In genomic region chr8:84970135-84970790, GRCm38 (mm10) we compare ENCODE assay signal across 7 mouse cellular contexts. TPM values are rescaled to one million over a fixed set of nuclear protein-coding genes. Genes with fewer than 3 reads are reported as not detected.
DNase-seq lines count a peak whose midpoint lies in the region; ATAC-seq lines count a peak whose summit lies in the region.

No protein-coding gene starts in this region.

- peak overlapping the region; percentile 85 for H3K9ac ChIP-seq in lung, embryonic 16.5 days (ENCODE audit: low read length)
- peak overlapping the region; percentile 90 for H3K9ac ChIP-seq in embryonic facial prominence, embryonic 12.5 days
- H3K9ac ChIP-seq in hindbrain, embryonic 16.5 days (ENCODE audit: low read depth, low read length): peak overlapping the region; percentile 92
- peak overlapping the region; percentile 97 for H3K9ac ChIP-seq in midbrain, embryonic 14.5 days (replicated peaks; ENCODE audit: low read length)

- no peaks in the 10 kb centered on the region for H3K9me3 ChIP-seq in lung, embryonic 16.5 days (ENCODE audit: control insufficient read depth, low read length)
- H3K9me3 ChIP-seq in embryonic facial prominence, embryonic 12.5 days: no peaks in the 10 kb centered on the region
- no peaks in the 10 kb centered on the region for H3K9me3 ChIP-seq in hindbrain, embryonic 16.5 days (ENCODE audit: control insufficient read depth, low read length)
- no peaks in the 10 kb centered on the region for H3K9me3 ChIP-seq in midbrain, embryonic 14.5 days (ENCODE audit: control insufficient read depth, low read length)

- peak overlapping the region; percentile 89 for H3K27ac ChIP-seq in lung, embryonic 16.5 days (ENCODE audit: low read length)
- H3K27ac ChIP-seq in embryonic facial prominence, embryonic 12.5 days: peak overlapping the region; percentile 85
- peak overlapping the region; percentile 92 for H3K27ac ChIP-seq in hindbrain, embryonic 16.5 days (ENCODE audit: low read depth, low read length)
- H3K27ac ChIP-seq in midbrain, embryonic 14.5 days (replicated peaks; ENCODE audit: low read depth, low read length): peak overlapping the region; percentile 86

- DNase-seq in lung, postnatal 36 days: no peak
- no peak for DNase-seq in midbrain, embryonic 14.5 days
- no peak for DNase-seq in left cerebral cortex, adult 9 months (ENCODE audit: low spot score in 2 of 2)
- DNase-seq in layer of hippocampus, adult 9-10 months (ENCODE audit: low spot score): no peak

- 3% methylated on average over 21 of the region's 21 CpGs for WGBS in lung, embryonic 16.5 days
- 9% methylated on average over 21 of the region's 21 CpGs for WGBS in embryonic facial prominence, embryonic 12.5 days
- 6% methylated on average over 21 of the region's 21 CpGs for WGBS in hindbrain, embryonic 16.5 days
- WGBS in midbrain, embryonic 14.5 days: 6% methylated on average over 21 of the region's 21 CpGs

- H3K27me3 ChIP-seq in lung, embryonic 16.5 days (ENCODE audit: control insufficient read depth, insufficient read depth, low read depth, low read length): no peaks in the 10 kb centered on the region
- no peaks in the 10 kb centered on the region for H3K27me3 ChIP-seq in embryonic facial prominence, embryonic 12.5 days
- no peaks in the 10 kb centered on the region for H3K27me3 ChIP-seq in hindbrain, embryonic 16.5 days (replicated peaks; ENCODE audit: control insufficient read depth, insufficient read depth, low read length)
- no peaks in the 10 kb centered on the region for H3K27me3 ChIP-seq in midbrain, embryonic 14.5 days (ENCODE audit: control insufficient read depth, insufficient read depth, low read length)

- peak overlapping the region; percentile 78 for H3K4me2 ChIP-seq in lung, embryonic 16.5 days (ENCODE audit: low read depth, low read length)
- peak overlapping the region; percentile 93 for H3K4me2 ChIP-seq in embryonic facial prominence, embryonic 12.5 days (replicated peaks)
- peak overlapping the region; percentile 95 for H3K4me2 ChIP-seq in hindbrain, embryonic 16.5 days (ENCODE audit: low read length)
- peak overlapping the region; percentile 96 for H3K4me2 ChIP-seq in midbrain, embryonic 14.5 days (ENCODE audit: low read length)

- H3K4me1 ChIP-seq in lung, embryonic 16.5 days (replicated peaks; ENCODE audit: control insufficient read depth, insufficient read depth, low read length): peaks cover 31% of the 10 kb centered on the region
- peaks cover 28% of the 10 kb centered on the region for H3K4me1 ChIP-seq in embryonic facial prominence, embryonic 12.5 days
- H3K4me1 ChIP-seq in hindbrain, embryonic 16.5 days (ENCODE audit: control insufficient read depth, insufficient read depth, low read depth, low read length): peaks cover 29% of the 10 kb centered on the region
- H3K4me1 ChIP-seq in midbrain, embryonic 14.5 days (ENCODE audit: control insufficient read depth, insufficient read depth, low read length): peaks cover 23% of the 10 kb centered on the region

- peaks cover 21% of the 10 kb centered on the region for H3K36me3 ChIP-seq in lung, embryonic 16.5 days (ENCODE audit: control insufficient read depth, insufficient read depth, low read length)
- peaks cover 35% of the 10 kb centered on the region for H3K36me3 ChIP-seq in embryonic facial prominence, embryonic 12.5 days
- H3K36me3 ChIP-seq in hindbrain, embryonic 16.5 days (ENCODE audit: control insufficient read depth, insufficient read depth, low read length): peaks cover 16% of the 10 kb centered on the region; the same call in 1 of the 2 replicates
- H3K36me3 ChIP-seq in midbrain, embryonic 14.5 days (ENCODE audit: control insufficient read depth, insufficient read depth, low read length): peaks cover 44% of the 10 kb centered on the region

- ATAC-seq in lung, embryonic 16.5 days (ENCODE audit: low read depth): no peak
- ATAC-seq in embryonic facial prominence, embryonic 12.5 days (ENCODE audit: insufficient number of reproducible peaks, insufficient read depth, low FRiP score, low TSS enrichment): no peak
- no peak for ATAC-seq in hindbrain, embryonic 16.5 days
- ATAC-seq in midbrain, embryonic 14.5 days (ENCODE audit: low FRiP score, low TSS enrichment): no peak

- H3K4me3 ChIP-seq in lung, embryonic 16.5 days (ENCODE audit: low read length): peak overlapping the region; percentile 80
- peak overlapping the region; percentile 83 for H3K4me3 ChIP-seq in embryonic facial prominence, embryonic 12.5 days
- peak overlapping the region; percentile 79 for H3K4me3 ChIP-seq in hindbrain, embryonic 16.5 days (ENCODE audit: low read length)
- peak overlapping the region; percentile 92 for H3K4me3 ChIP-seq in midbrain, embryonic 14.5 days (replicated peaks; ENCODE audit: low read depth, low read length)

RNA-seq across cellular contexts. Expression of gene Rnaseh2a, which starts 0.7 kb away (rescaled TPM):
- 114 and 119 TPM in 2 replicates for polyA plus RNA-seq in lung, embryonic 16.5 days (2015; fragmentation: Nextera tagmentation; extraction: Ambion mirVana)
- 104 and 115 TPM in 2 replicates for polyA plus RNA-seq in embryonic facial prominence, embryonic 12.5 days (2016; fragmentation: Nextera tagmentation; extraction: Ambion mirVana)
- polyA plus RNA-seq in hindbrain, embryonic 16.5 days (2015; fragmentation: Nextera tagmentation; extraction: Ambion mirVana): 55.8 and 57.5 TPM in 2 replicates
- polyA plus RNA-seq in midbrain, embryonic 14.5 days (2014; fragmentation: Nextera tagmentation; extraction: Ambion mirVana): 51.7 and 54.4 TPM in 2 replicates

RNA-seq across cellular contexts. Expression of gene Prdx2, which starts 0.9 kb away (rescaled TPM):
- polyA plus RNA-seq in lung, embryonic 16.5 days (2015; fragmentation: Nextera tagmentation; extraction: Ambion mirVana): 644 and 691 TPM in 2 replicates
- polyA plus RNA-seq in embryonic facial prominence, embryonic 12.5 days (2016; fragmentation: Nextera tagmentation; extraction: Ambion mirVana): 1,038 and 1,130 TPM in 2 replicates
- 1,040 and 1,063 TPM in 2 replicates for polyA plus RNA-seq in hindbrain, embryonic 16.5 days (2015; fragmentation: Nextera tagmentation; extraction: Ambion mirVana)
- 1,531 and 1,588 TPM in 2 replicates for polyA plus RNA-seq in midbrain, embryonic 14.5 days (2014; fragmentation: Nextera tagmentation; extraction: Ambion mirVana)

RNA-seq across cellular contexts. Expression of gene Gm49661, which starts 1.0 kb away (rescaled TPM):
- polyA plus RNA-seq in lung, embryonic 16.5 days (2015; fragmentation: Nextera tagmentation; extraction: Ambion mirVana): not detected in 2 replicates
- not detected in 2 replicates for polyA plus RNA-seq in embryonic facial prominence, embryonic 12.5 days (2016; fragmentation: Nextera tagmentation; extraction: Ambion mirVana)
- not detected in 2 replicates for polyA plus RNA-seq in hindbrain, embryonic 16.5 days (2015; fragmentation: Nextera tagmentation; extraction: Ambion mirVana)
- polyA plus RNA-seq in midbrain, embryonic 14.5 days (2014; fragmentation: Nextera tagmentation; extraction: Ambion mirVana): not detected in 2 replicates

RNA-seq across cellular contexts. Expression of gene Junb, which starts 8.3 kb away (rescaled TPM):
- polyA plus RNA-seq in lung, embryonic 16.5 days (2015; fragmentation: Nextera tagmentation; extraction: Ambion mirVana): 13.7 and 15.5 TPM in 2 replicates
- 8.0 and 9.0 TPM in 2 replicates for polyA plus RNA-seq in embryonic facial prominence, embryonic 12.5 days (2016; fragmentation: Nextera tagmentation; extraction: Ambion mirVana)
- 4.3 and 5.3 TPM in 2 replicates for polyA plus RNA-seq in hindbrain, embryonic 16.5 days (2015; fragmentation: Nextera tagmentation; extraction: Ambion mirVana)
- polyA plus RNA-seq in midbrain, embryonic 14.5 days (2014; fragmentation: Nextera tagmentation; extraction: Ambion mirVana): 4.3 and 5.7 TPM in 2 replicates

RNA-seq across cellular contexts. Expression of gene Hook2, which starts 20.1 kb away (rescaled TPM):
- polyA plus RNA-seq in lung, embryonic 16.5 days (2015; fragmentation: Nextera tagmentation; extraction: Ambion mirVana): 24.2 and 27.2 TPM in 2 replicates
- 20.6 TPM in 2 replicates for polyA plus RNA-seq in embryonic facial prominence, embryonic 12.5 days (2016; fragmentation: Nextera tagmentation; extraction: Ambion mirVana)
- polyA plus RNA-seq in hindbrain, embryonic 16.5 days (2015; fragmentation: Nextera tagmentation; extraction: Ambion mirVana): 37.9 and 39.6 TPM in 2 replicates
- 25.8 and 31.4 TPM in 2 replicates for polyA plus RNA-seq in midbrain, embryonic 14.5 days (2014; fragmentation: Nextera tagmentation; extraction: Ambion mirVana)
